Mouse (Mus musculus) megakaryocyte, embryonic 14.5 days (primary cell): Measurements from ENCODE around the gene Tubb3. TPM values are rescaled to one million over a fixed set of nuclear protein-coding genes. Genes with fewer than 3 reads are reported as not detected.
"Not testable (repeated sequence)": the region's sequence is repeated elsewhere in the genome, so short reads cannot be mapped to it uniquely, and the experiment has no call there.

Source experiments
- H3K27me3 ChIP-seq: replicated peaks from 2 replicates; pipeline ENCODE3; 2012; ENCODE audit warnings: inconsistent platforms
- H3K36me3 ChIP-seq: replicated peaks from 2 replicates; pipeline ENCODE3; 2012; ENCODE audit warnings: low read length, inconsistent platforms, mixed read lengths
- H3K4me1 ChIP-seq: 2 replicates; pipeline ENCODE4 v1.6.1; 2012; ENCODE audit warnings: inconsistent platforms
- H3K4me3 ChIP-seq: replicated peaks from 2 replicates; pipeline ENCODE3; 2012; ENCODE audit warnings: moderate library complexity, mild to moderate bottlenecking, inconsistent platforms
- H3K9me3 ChIP-seq: 2 replicates; pipeline ENCODE4 v1.6.1; 2012; ENCODE audit warnings: inconsistent platforms
- FLI1 ChIP-seq: IDR thresholded peaks from 2 replicates; pipeline ENCODE4 v1.6.1; 2012; ENCODE audit warnings: low read length, inconsistent platforms, mixed read lengths
- GATA1 ChIP-seq: IDR thresholded peaks from 3 replicates; pipeline ENCODE4 v1.6.1; 2012; ENCODE audit warnings: mixed read lengths, low read length, inconsistent platforms, borderline replicate concordance
- polyA plus RNA-seq: library from polyadenylated mRNA; stranded (reverse); fragments of >175 nt; gene quantifications from 2 replicates; pipeline ENCODE4 v1.2.3, GENCODE M21; 2012; ENCODE audit warnings: low replicate concordance; ENCODE audit not compliant: insufficient read depth

Tubb3 gene
- polyA plus RNA-seq, 1 experiment: 123 TPM

DNA sequence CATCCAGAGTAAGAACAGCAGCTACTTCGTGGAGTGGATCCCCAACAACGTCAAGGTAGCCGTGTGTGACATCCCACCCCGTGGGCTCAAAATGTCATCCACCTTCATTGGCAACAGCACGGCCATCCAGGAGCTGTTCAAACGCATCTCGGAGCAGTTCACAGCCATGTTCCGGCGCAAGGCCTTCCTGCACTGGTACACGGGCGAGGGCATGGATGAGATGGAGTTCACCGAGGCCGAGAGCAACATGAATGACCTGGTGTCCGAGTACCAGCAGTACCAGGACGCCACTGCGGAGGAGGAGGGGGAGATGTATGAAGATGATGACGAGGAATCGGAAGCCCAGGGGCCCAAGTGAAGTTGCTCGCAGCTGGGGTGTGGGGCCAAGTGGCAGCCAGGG lies 10.1 kb downstream of the Tubb3 start:
- Histone ChIP-seq H3K9me3 (peaks cover 2% of the 10 kb centered on the region), H3K4me3 (no peak overlapping the region)

DNA sequence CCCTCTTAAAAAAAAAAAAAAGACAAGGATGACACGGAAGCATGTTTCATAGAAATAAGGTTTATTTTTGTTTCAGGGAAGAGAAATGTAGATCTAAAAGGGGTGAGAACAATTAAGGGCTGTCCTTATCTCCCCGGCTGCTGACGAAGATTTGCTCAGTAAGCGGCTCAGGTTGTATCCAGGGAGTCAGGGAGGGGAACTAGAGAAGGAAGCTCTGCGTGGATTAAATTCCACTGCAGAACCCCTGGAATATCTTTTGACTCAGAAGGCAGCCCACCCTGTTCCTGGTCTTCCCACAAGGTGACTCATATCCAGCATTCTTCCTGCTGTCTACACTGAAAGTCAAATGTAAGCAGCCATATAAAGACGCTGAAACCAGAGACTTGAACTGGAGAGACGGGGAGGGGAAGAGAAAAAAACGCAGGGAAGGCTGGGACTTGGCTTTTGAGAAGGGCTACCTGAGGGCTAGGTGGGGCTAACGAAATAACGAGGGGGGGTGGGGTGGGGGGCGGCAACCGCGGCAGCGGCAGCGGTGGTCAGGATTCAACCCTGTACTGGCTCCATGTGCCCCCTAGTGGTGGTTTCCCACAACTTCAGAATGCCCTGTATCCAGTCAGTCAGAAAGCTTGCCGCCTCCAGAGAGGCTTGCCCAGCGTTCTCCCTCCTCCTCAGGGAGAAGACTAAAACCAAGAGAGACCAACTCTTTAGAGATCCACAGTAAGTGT lies 11.0 kb downstream of the Tubb3 start:
- peaks cover 31% of the 10 kb centered on the region for H3K36me3 ChIP-seq
- peaks cover 48% of the 10 kb centered on the region for H3K27me3 ChIP-seq
- H3K9me3 ChIP-seq: peaks cover 11% of the 10 kb centered on the region
- peaks cover 38% of the 10 kb centered on the region for H3K4me1 ChIP-seq
- H3K4me3 ChIP-seq: peak overlapping the region; percentile 88
- TF ChIP-seq FLI1: no peak
- no peak for TF ChIP-seq GATA1

More for the DNA sequence above, 10.1 kb downstream of the Tubb3 start:
- peaks cover 47% of the 10 kb centered on the region for H3K4me1 ChIP-seq
- TF ChIP-seq FLI1: no peak
- no peak for TF ChIP-seq GATA1
- peaks cover 22% of the 10 kb centered on the region for H3K36me3 ChIP-seq
- peaks cover 54% of the 10 kb centered on the region for H3K27me3 ChIP-seq

GRCm38 (mm10) chr8:123422781-123423159 lies 11.5 kb downstream of the Tubb3 start:
- Histone ChIP-seq H3K27me3 (peaks cover 47% of the 10 kb centered on the region), H3K36me3 (peaks cover 36% of the 10 kb centered on the region), H3K9me3 (peaks cover 16% of the 10 kb centered on the region), H3K4me1 (peaks cover 35% of the 10 kb centered on the region), H3K4me3 (peak overlapping the region; percentile 88)
- TF ChIP-seq FLI1 (no peak), GATA1 (no peak)

DNA sequence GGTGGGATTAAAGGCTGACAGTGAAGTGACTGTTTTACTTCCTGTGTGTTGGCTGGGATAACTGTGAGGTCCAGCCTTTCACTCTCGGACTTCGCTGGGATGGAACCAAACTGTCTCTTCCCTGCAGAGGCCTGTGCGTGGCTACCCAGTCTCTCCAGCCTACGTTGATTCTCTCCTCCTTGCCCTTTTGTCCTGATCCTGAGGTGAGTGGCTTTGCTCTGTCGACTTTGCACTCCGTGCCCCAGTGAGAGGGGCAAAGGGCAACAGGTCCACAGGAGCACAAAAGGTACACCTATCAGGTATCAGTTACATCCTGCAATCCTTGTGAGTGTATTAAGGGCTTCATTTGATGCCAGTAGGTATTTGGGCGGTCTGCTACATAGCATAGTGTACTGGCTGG lies 12.2 kb downstream of the Tubb3 start, which contains the start of gene Def8:
Def8 (plus strand) TSS at position 87 of the 400 bp plus-strand sequence.
- Histone ChIP-seq H3K9me3 (peaks cover 23% of the 10 kb centered on the region), H3K4me3 (peak within 1 kb of the TSS; percentile 88), H3K36me3 (peaks cover 40% of the 10 kb centered on the region), H3K4me1 (peaks cover 33% of the 10 kb centered on the region), H3K27me3 (peaks cover 43% of the 10 kb centered on the region)
- TF ChIP-seq GATA1 (no peak), FLI1 (no peak)

GRCm38 (mm10) chr8:123426511-123427509 lies 15.6 kb downstream of the Tubb3 start:
- Histone ChIP-seq H3K4me3 (no peak overlapping the region), H3K36me3 (peaks cover 22% of the 10 kb centered on the region), H3K9me3 (peaks cover 53% of the 10 kb centered on the region), H3K27me3 (peaks cover 16% of the 10 kb centered on the region), H3K4me1 (peaks cover 15% of the 10 kb centered on the region)
- TF ChIP-seq GATA1: no peak
- TF ChIP-seq FLI1: no peak

- peak overlapping the region; percentile 9 for H3K4me3 ChIP-seq
- no peak for TF ChIP-seq GATA1
- TF ChIP-seq FLI1: no peak
- peaks cover 11% of the 10 kb centered on the region for H3K27me3 ChIP-seq
- peaks cover 22% of the 10 kb centered on the region for H3K36me3 ChIP-seq
- peaks cover 5% of the 10 kb centered on the region for H3K4me1 ChIP-seq
- H3K9me3 ChIP-seq: peaks cover 63% of the 10 kb centered on the region
Measured at GRCm38 (mm10) chr8:123427639-123428275, 16.5 kb downstream of the Tubb3 start.

GRCm38 (mm10) chr8:123428343-123428893 lies 17.2 kb downstream of the Tubb3 start:
- Histone ChIP-seq H3K36me3 (peaks cover 22% of the 10 kb centered on the region), H3K27me3 (peaks cover 6% of the 10 kb centered on the region), H3K9me3 (peaks cover 69% of the 10 kb centered on the region), H3K4me1 (peaks cover 2% of the 10 kb centered on the region; the same call in 1 of the 2 replicates), H3K4me3 (peak overlapping the region; percentile 33)
- no peak for TF ChIP-seq FLI1
- no peak for TF ChIP-seq GATA1

GRCm38 (mm10) chr8:123428939-123429721 lies 17.9 kb downstream of the Tubb3 start:
- H3K4me3 ChIP-seq: no peak overlapping the region
- TF ChIP-seq FLI1 (no peak), GATA1 (no peak)
- peaks cover 4% of the 10 kb centered on the region for H3K27me3 ChIP-seq
- H3K4me1 ChIP-seq: no peaks in the 10 kb centered on the region
- peaks cover 71% of the 10 kb centered on the region for H3K9me3 ChIP-seq
- H3K36me3 ChIP-seq: peaks cover 22% of the 10 kb centered on the region

GRCm38 (mm10) chr8:123429722-123430013 lies 18.4 kb downstream of the Tubb3 start:
- not testable (repeated sequence) for H3K4me3 ChIP-seq, H3K4me1 ChIP-seq, H3K27me3 ChIP-seq
- H3K36me3 ChIP-seq: peaks cover 22% of the 10 kb centered on the region
- peaks cover 71% of the 10 kb centered on the region for H3K9me3 ChIP-seq

DNA sequence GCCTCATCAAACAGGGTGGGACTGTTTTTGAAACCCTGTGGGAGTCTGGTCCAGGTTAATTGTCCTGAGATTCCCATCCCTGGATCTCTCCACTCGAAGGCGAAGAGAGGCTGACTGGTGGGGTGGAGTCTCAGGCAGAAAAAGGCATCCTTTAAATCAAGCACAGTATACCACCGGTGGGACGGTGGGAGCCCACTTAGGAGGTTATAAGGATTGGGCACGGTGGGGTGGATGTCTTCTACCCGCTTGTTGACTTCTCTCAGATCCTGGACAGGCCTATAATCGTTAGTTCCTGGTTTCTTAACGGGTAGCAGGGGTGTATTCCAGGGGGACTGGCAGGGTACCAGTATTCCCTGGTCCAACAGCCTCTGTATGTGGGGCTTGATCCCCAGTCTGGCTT lies 19.7 kb downstream of the Tubb3 start:
- not testable (repeated sequence) for H3K4me3 ChIP-seq, H3K4me1 ChIP-seq, H3K27me3 ChIP-seq
- H3K36me3 ChIP-seq: peaks cover 22% of the 10 kb centered on the region
- peaks cover 71% of the 10 kb centered on the region for H3K9me3 ChIP-seq
